Mouse (Mus musculus) left cerebral cortex, adult 2 months (tissue): ENCODE measurements around the gene Yy1. TPM values are rescaled to one million over a fixed set of nuclear protein-coding genes. Genes with fewer than 3 reads are reported as not detected.

Experiments used
- DNase-seq, 2 experiments: peaks; one replicate each; pipeline ENCODE4 v3.0.0; 2021 to 2022; ENCODE audit warnings: low spot score in 2 of 2, mixed read lengths in 1 of 2; ENCODE audit errors: extremely low spot score in 1 of 2
- H3K27ac ChIP-seq: fragments of 200-600 bp; 2 replicates; pipeline ENCODE4 v1.8.1; 2022
- H3K4me3 ChIP-seq: fragments of 200-600 bp; 2 replicates; pipeline ENCODE4 v1.8.1; 2022
- CTCF ChIP-seq: fragments of 200-600 bp; IDR thresholded peaks from 2 replicates; pipeline ENCODE4 v1.8.1; 2022; ENCODE audit warnings: antibody characterized with exemption, mild to moderate bottlenecking, moderate library complexity
- intact Hi-C: fragments of 180-260 bp; cut with DNase I; formaldehyde crosslinking; loops from one replicate; pipeline ENCODE4 v1.15.1; 2025
- total RNA-seq, 2 experiments: library from RNA; stranded (reverse); gene quantifications; 2 replicates each; pipeline ENCODE4 v1.2.3; 2021

Yy1 gene
- total RNA-seq, 2 experiments from 2014 or later = 51.1 to 51.9 TPM

GRCm38 (mm10) chr12:108785161-108785560, 7.6 kb upstream of the Yy1 start:
- intact Hi-C loops = no loop called here
- no peak overlapping the region for H3K27ac ChIP-seq
- no peak for TF ChIP-seq CTCF
- DNase-seq = no peak
- no peak overlapping the region for H3K4me3 ChIP-seq

- H3K27ac ChIP-seq = no peak overlapping the region
- H3K4me3 ChIP-seq = no peak overlapping the region
- intact Hi-C loops = no loop called here
- DNase-seq = no peak
- TF ChIP-seq CTCF = no peak
Measured at GRCm38 (mm10) chr12:108787329-108787728, 5.4 kb upstream of the Yy1 start.

- peak; percentile 79 to 81 for DNase-seq
- H3K27ac ChIP-seq = peak overlapping the region; percentile 95
- intact Hi-C loops = loop anchor here (5.0 kb wide), 1 partner anchor 100 kb away; the partner anchor contains the start of genes Wars and Wdr25
- TF ChIP-seq CTCF = no peak; the same call in 1 of the 2 replicates
- H3K4me3 ChIP-seq = peak overlapping the region; percentile 74
Measured at GRCm38 (mm10) chr12:108792152-108792545, 624 bp upstream of the Yy1 start.

- intact Hi-C loops = loop anchor here (5.0 kb wide), 1 partner anchor 99 kb away; the partner anchor contains the start of genes Wars and Wdr25
- peak overlapping the region; percentile 93 for H3K4me3 ChIP-seq
- peak; percentile 41 to 43 for DNase-seq
- TF ChIP-seq CTCF = no peak
- peak overlapping the region; percentile 95 for H3K27ac ChIP-seq
Measured at GRCm38 (mm10) chr12:108793453-108793941, 724 bp downstream of the Yy1 start.

- H3K27ac ChIP-seq = peak overlapping the region; percentile 95
- H3K4me3 ChIP-seq = peak overlapping the region; percentile 93
- no peak for TF ChIP-seq CTCF
- intact Hi-C loops = loop anchor here (2.0 to 5.0 kb wide), 2 partner anchors 41 to 98 kb away; partner anchors contain the start of genes Slc25a29, Wars and Wdr25
- DNase-seq = peak; percentile 76 to 81
Measured at GRCm38 (mm10) chr12:108794078-108794711, 1.4 kb downstream of the Yy1 start.

- Histone ChIP-seq H3K27ac (peak overlapping the region; percentile 95), H3K4me3 (peak overlapping the region; percentile 93)
- intact Hi-C loops = loop anchor here (2.0 to 5.0 kb wide), 2 partner anchors 40 to 97 kb away; partner anchors contain the start of genes Slc25a29, Wars and Wdr25
- no peak for TF ChIP-seq CTCF
- DNase-seq = no peak
Measured at GRCm38 (mm10) chr12:108794979-108795537, 2.3 kb downstream of the Yy1 start.

- intact Hi-C loops = no loop called here
- no peak for TF ChIP-seq CTCF
- no peak overlapping the region for H3K4me3 ChIP-seq
- no peak overlapping the region for H3K27ac ChIP-seq
- no peak for DNase-seq
Measured at GRCm38 (mm10) chr12:108801613-108802012, 8.8 kb downstream of the Yy1 start.

- no peak for DNase-seq
- H3K27ac ChIP-seq = no peak overlapping the region
- no peak for TF ChIP-seq CTCF
- H3K4me3 ChIP-seq = no peak overlapping the region
- intact Hi-C loops = no loop called here
Measured at GRCm38 (mm10) chr12:108804388-108804787, 11.6 kb downstream of the Yy1 start.

GRCm38 (mm10) chr12:108808465-108808864, 15.7 kb downstream of the Yy1 start:
- DNase-seq = no peak
- Histone ChIP-seq H3K4me3 (no peak overlapping the region), H3K27ac (no peak overlapping the region)
- TF ChIP-seq CTCF = no peak
- intact Hi-C loops = no loop called here

GRCm38 (mm10) chr12:108809771-108810170, 17.0 kb downstream of the Yy1 start:
- no peak for DNase-seq
- no peak overlapping the region for H3K4me3 ChIP-seq
- no peak for TF ChIP-seq CTCF
- intact Hi-C loops = loop anchor here (5.0 kb wide), 1 partner anchor 83 kb away; the partner anchor contains the start of genes Wars and Wdr25
- H3K27ac ChIP-seq = no peak overlapping the region

- TF ChIP-seq CTCF = no peak
Measured at GRCm38 (mm10) chr12:108810309-108810708, 17.5 kb downstream of the Yy1 start.

GRCm38 (mm10) chr12:108811133-108811532, 18.4 kb downstream of the Yy1 start:
- no peak overlapping the region for H3K4me3 ChIP-seq
- intact Hi-C loops = loop anchor here (5.0 kb wide), 1 partner anchor 81 kb away; the partner anchor contains the start of genes Wars and Wdr25
- TF ChIP-seq CTCF = peak; percentile 66
- peak overlapping the region; percentile 3; the same call in 1 of the 2 replicates for H3K27ac ChIP-seq
- no peak for DNase-seq

More at GRCm38 (mm10) chr12:108810309-108810708, 17.5 kb downstream of the Yy1 start:
- Histone ChIP-seq H3K4me3 (no peak overlapping the region), H3K27ac (no peak overlapping the region)
- DNase-seq = no peak
- intact Hi-C loops = loop anchor here (5.0 kb wide), 1 partner anchor 82 kb away; the partner anchor contains the start of genes Wars and Wdr25
